Mouse (Mus musculus): Measurements from ENCODE around the gene Pgc.
A peak's percentile ranks its signal among the peaks of the same experiment; 100 is the strongest.

Gene Pgc

GRCm38 (mm10) chr17:47726566-47726965 is at the start of gene Pgc:
Pgc (plus strand) TSS chr17:47726842.
- DNase-seq (ENCODE audit: low read depth, low spot score): no peak

DNA sequence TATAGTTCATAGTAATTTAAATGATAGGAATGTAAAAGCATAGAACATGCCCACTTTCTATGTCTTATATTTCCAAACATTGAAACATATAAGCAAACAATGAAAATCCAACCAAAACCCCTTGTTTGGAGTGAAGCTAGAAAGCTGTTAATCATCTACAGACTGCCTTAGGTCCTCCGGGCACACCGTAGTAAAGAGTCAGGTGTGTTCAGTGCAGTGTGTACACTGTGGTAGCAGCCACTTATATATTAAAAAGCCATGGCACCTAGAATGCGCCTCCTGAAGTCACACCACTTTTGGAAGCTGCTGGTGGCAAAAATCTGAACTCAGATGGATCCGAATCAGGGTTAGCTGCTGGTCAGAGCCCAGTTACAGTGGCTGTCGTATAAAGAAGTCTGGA is 48.4 kb upstream of the Pgc start:
- no peak for DNase-seq (ENCODE audit: low read depth, low spot score)

- DNase-seq (ENCODE audit: low read depth, low spot score): no peak
These were observed 47.9 kb upstream of the Pgc start for GRCm38 (mm10) chr17:47678702-47679101.

GRCm38 (mm10) chr17:47682836-47683235 is 43.8 kb upstream of the Pgc start:
- no peak for DNase-seq (ENCODE audit: low read depth, low spot score)

GRCm38 (mm10) chr17:47687409-47688343 is 39.0 kb upstream of the Pgc start:
- peak; percentile 94 for DNase-seq (ENCODE audit: low read depth, low spot score)

DNA sequence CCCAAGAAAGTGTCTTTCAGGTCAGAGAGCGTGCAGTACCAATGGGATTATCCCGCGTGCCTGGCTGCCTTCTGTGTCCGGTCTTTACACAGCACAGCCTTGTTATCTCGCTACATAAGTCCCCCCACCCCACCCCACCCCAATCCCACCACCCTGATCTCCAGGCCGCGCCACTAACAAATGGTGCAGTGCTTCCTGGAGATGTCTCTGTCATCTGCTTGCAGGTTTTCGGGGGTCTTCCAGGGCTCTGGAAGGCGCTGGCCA is 38.4 kb upstream of the Pgc start, which contains the start of gene Tomm6:
Gene Tomm6, minus strand, starts transcription at position 43 of the 264 bp plus-strand sequence.
- no peak for DNase-seq (ENCODE audit: low read depth, low spot score)

- peak; percentile 51 for DNase-seq (ENCODE audit: low read depth, low spot score)
These were observed 37.8 kb upstream of the Pgc start, which contains the start of gene Frs3 for GRCm38 (mm10) chr17:47688608-47689575. Frs3 (plus strand) TSS chr17:47689030.

GRCm38 (mm10) chr17:47689894-47690293 is 36.7 kb upstream of the Pgc start:
- DNase-seq (ENCODE audit: low read depth, low spot score): no peak

DNA sequence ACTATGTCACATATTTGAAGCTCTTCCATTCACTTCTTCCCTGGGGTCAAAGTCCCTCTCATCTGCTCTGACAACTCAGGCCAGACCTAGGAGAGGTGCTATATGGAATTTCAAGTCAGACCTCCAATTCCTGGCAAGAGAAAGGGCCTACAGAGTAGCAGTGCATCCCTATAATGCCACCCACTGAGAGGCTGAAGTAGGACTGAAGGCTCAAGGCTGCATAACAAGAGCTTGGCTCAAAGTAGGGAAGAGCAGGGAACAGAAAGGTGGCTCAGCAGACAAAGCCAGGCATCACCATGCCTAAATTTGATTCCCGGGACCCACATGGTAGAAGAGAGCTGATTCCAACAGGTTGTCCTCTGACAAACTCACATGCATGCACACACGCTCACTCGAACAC is 35.0 kb upstream of the Pgc start:
- no peak for DNase-seq (ENCODE audit: low read depth, low spot score)

- no peak for DNase-seq (ENCODE audit: low read depth, low spot score)
These were observed 32.8 kb upstream of the Pgc start for GRCm38 (mm10) chr17:47693671-47694441.

- no peak for DNase-seq (ENCODE audit: low read depth, low spot score)
These were observed 32.4 kb upstream of the Pgc start, which contains the start of gene Gm21981 for GRCm38 (mm10) chr17:47694442-47694502. Gm21981 (minus strand) TSS chr17:47694455.

- DNase-seq (ENCODE audit: low read depth, low spot score): peak; percentile 94
These were observed 31.9 kb upstream of the Pgc start, which contains the start of gene Prickle4 for GRCm38 (mm10) chr17:47694503-47695336. Prickle4 (minus strand) TSS chr17:47694736.

GRCm38 (mm10) chr17:47695337-47695710 is 31.3 kb upstream of the Pgc start:
- peak; percentile 11 for DNase-seq (ENCODE audit: low read depth, low spot score)

DNA sequence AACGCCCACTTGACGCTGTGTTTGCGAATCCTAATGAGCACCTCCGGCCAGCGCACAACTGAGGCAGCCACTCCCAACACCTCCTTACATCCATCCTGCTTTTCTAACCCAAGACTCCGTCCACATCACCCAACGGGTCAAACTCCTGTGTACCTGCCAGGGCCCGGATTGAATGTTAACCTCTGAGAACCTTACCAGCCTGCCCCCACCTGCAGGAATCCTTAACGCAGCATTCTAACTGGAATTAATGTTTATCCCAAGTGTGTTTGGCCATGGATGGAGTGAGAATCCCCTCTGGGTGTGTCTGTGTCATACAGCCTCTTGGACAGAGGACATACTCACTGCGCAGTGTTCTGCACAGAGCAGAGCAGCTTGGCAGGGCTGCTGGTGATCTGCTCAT is 28.5 kb upstream of the Pgc start:
- no peak for DNase-seq (ENCODE audit: low read depth, low spot score)

DNA sequence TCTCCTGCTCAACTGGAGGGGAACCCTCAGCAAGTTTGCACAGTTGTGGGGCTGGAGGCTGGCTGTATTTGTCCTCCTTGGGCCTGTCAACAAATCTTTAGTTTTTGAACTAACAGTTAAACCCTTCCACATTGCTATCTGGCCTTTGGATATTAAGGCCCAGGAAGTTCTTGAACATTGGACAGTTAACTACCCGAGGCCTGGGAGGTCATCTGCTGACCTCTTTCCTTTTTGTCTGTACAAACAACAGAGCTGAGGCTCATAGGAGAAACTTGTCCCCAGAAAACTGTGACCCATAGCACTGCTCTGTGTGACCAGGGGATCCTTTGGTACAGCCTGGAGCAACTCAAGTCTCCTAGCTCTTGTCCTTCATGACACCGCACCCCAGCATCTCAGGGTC is 27.6 kb upstream of the Pgc start:
- DNase-seq (ENCODE audit: low read depth, low spot score): no peak

DNA sequence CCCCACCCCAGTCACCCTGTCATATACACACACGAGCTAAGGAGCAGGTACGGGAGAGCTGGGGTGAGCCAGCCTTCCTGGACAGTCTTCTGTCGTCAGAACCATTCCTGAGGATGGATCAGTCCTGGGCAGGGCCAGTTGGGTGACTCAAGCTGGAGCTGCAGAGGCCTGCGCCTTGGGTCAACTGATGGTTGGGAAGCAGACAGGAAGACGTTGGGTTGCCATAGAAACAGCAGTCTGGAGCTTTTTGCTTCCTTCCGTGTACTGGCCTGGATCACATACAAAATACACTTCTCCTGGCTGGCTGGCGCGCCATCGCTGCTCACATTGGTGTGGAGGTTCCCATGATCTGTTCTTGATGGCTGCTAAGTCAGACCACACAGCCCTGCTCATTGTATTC is 24.8 kb upstream of the Pgc start:
- DNase-seq (ENCODE audit: low read depth, low spot score): no peak

GRCm38 (mm10) chr17:47702548-47703345 is 23.9 kb upstream of the Pgc start:
- DNase-seq (ENCODE audit: low read depth, low spot score): no peak

GRCm38 (mm10) chr17:47703556-47703955 is 23.1 kb upstream of the Pgc start:
- DNase-seq (ENCODE audit: low read depth, low spot score): no peak

DNA sequence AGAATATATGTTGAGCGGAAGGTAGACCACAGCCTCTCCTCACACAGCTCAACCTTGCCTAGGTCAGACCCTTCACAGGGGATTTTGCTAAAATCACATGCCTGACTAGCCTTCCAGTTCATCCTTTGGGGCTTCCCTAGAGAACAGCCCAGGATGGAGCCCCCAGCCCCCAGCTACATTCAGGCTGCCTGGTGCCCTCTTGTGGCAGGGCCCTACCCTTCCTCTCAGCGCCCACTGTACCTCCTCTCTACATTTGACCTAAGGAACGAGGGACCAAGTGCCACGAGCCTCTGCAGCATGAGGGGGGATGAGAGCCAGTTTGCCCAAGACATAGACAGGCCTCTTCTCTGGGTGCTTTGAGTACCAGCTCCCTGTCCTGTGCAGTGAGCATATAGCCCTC is 21.9 kb upstream of the Pgc start:
- DNase-seq (ENCODE audit: low read depth, low spot score): no peak

- no peak for DNase-seq (ENCODE audit: low read depth, low spot score)
These were observed 20.4 kb upstream of the Pgc start for GRCm38 (mm10) chr17:47706196-47706595.
